In genomic region chr9:70544831-70545230, GRCm38 (mm10) we compare ENCODE assay signal across 24 mouse cellular contexts.
"Had no signal": no experiment of that assay in that cellular context is flagged by ENCODE, and none has a peak within 500 bp of the region (broad histone marks: within the 10 kb centered on the region; RNA-seq: fewer than 3 reads in every experiment).

No protein-coding gene starts in this region.

- H3K36me3 ChIP-seq: hindbrain, embryonic 15.5 days had no signal

- H3K27ac ChIP-seq: heart, embryonic 10.5 days; hindbrain, embryonic 13.5 days; hindbrain, embryonic 15.5 days; kidney, embryonic 15.5 days; kidney, postnatal 0 days; limb, embryonic 13.5 days; limb, embryonic 15.5 days had no signal

- DNase-seq: forebrain, postnatal 0 days; gastrocnemius, postnatal 14 days; gastrocnemius, postnatal 36 days; heart, adult 18-20 months; heart, postnatal 10 days; heart, postnatal 36 days; kidney, adult 11 months; kidney, adult 2 months; kidney, adult 9 months; kidney, postnatal 14 days; kidney, postnatal 36 days; layer of hippocampus, adult 9-11 months; layer of hippocampus, postnatal 36 days; left cerebral cortex, postnatal 4 days had no signal

- ATAC-seq: forebrain, postnatal 0 days; inflammation-experienced regulatory T-cells, adult 6 months; intestine, embryonic 16.5 days had no signal

- H3K9me3 ChIP-seq: heart, embryonic 10.5 days; heart, embryonic 12.5 days; hindbrain, embryonic 13.5 days; hindbrain, embryonic 15.5 days; kidney, embryonic 15.5 days; limb, embryonic 13.5 days; limb, embryonic 15.5 days had no signal

- H3K27me3 ChIP-seq: heart, embryonic 12.5 days; hindbrain, embryonic 13.5 days; hindbrain, embryonic 15.5 days; kidney, embryonic 15.5 days; limb, embryonic 13.5 days; limb, embryonic 15.5 days had no signal

- H3K9ac ChIP-seq: forebrain, postnatal 0 days; heart, embryonic 12.5 days; kidney, embryonic 15.5 days; limb, embryonic 13.5 days; limb, embryonic 15.5 days had no signal
